Mouse (Mus musculus) thymus, postnatal 0 days (tissue): ENCODE measurements at regions not wholly inside any gene's neighbourhood (a gene's known extent, or its start where the extent isn't known, plus 50 kb on each side); places are given as distances from the start of the nearest gene placed in this dataset.

Experiments
- DNase-seq: peaks from one replicate; pipeline ENCODE4 v3.0.0-alpha.2; 2015; ENCODE audit warnings: low spot score

GRCm38 (mm10) chr15:93974727-93975126 lies 379.0 kb upstream of the Prickle1 start:
- DNase-seq = no peak

- DNase-seq = no peak
Observed at GRCm38 (mm10) chr15:93972979-93973378, 377.3 kb upstream of the Prickle1 start.

- peak; percentile 28 for DNase-seq
Observed at GRCm38 (mm10) chr15:93961950-93962349, 366.3 kb upstream of the Prickle1 start.

- DNase-seq = no peak
Observed at GRCm38 (mm10) chr15:93959931-93960330, 364.2 kb upstream of the Prickle1 start.

GRCm38 (mm10) chr15:93958086-93958485 lies 362.4 kb upstream of the Prickle1 start:
- no peak for DNase-seq

GRCm38 (mm10) chr15:93956801-93957200 lies 361.1 kb upstream of the Prickle1 start:
- DNase-seq = no peak

GRCm38 (mm10) chr15:93953548-93953947 lies 357.9 kb upstream of the Prickle1 start:
- DNase-seq = no peak

GRCm38 (mm10) chr15:93950441-93950840 lies 354.8 kb upstream of the Prickle1 start:
- DNase-seq = no peak

- no peak for DNase-seq
Observed at GRCm38 (mm10) chr15:93948902-93949301, 353.2 kb upstream of the Prickle1 start.

- DNase-seq = no peak
Observed at GRCm38 (mm10) chr15:93943545-93943944, 347.9 kb upstream of the Prickle1 start.

- DNase-seq = no peak
Observed at GRCm38 (mm10) chr15:93932971-93933496, 337.3 kb upstream of the Prickle1 start.

GRCm38 (mm10) chr15:93926842-93927241 lies 331.2 kb upstream of the Prickle1 start:
- peak; percentile 76 for DNase-seq

- no peak for DNase-seq
Observed at GRCm38 (mm10) chr15:93926262-93926661, 330.6 kb upstream of the Prickle1 start.

GRCm38 (mm10) chr15:93921457-93922234 lies 326.0 kb upstream of the Prickle1 start:
- no peak for DNase-seq

GRCm38 (mm10) chr15:93920996-93921395 lies 325.3 kb upstream of the Prickle1 start:
- no peak for DNase-seq

GRCm38 (mm10) chr15:93919577-93919976 lies 323.9 kb upstream of the Prickle1 start:
- no peak for DNase-seq

GRCm38 (mm10) chr15:93916856-93917255 lies 321.2 kb upstream of the Prickle1 start:
- DNase-seq = no peak

GRCm38 (mm10) chr15:93913462-93913861 lies 317.8 kb upstream of the Prickle1 start:
- DNase-seq = peak; percentile 92

- DNase-seq = no peak
Observed at GRCm38 (mm10) chr15:93913041-93913440, 317.4 kb upstream of the Prickle1 start.

- no peak for DNase-seq
Observed at GRCm38 (mm10) chr15:93910981-93911431, 315.3 kb upstream of the Prickle1 start.

- DNase-seq = no peak
Observed at GRCm38 (mm10) chr15:93910158-93910557, 314.5 kb upstream of the Prickle1 start.

GRCm38 (mm10) chr15:93903671-93904603 lies 308.2 kb upstream of the Prickle1 start:
- peak; percentile 69 for DNase-seq
